Mouse (Mus musculus): ENCODE measurements around the gene Icam4.
A peak's percentile ranks its signal among the peaks of the same experiment; 100 is the strongest.

Gene Icam4

DNA sequence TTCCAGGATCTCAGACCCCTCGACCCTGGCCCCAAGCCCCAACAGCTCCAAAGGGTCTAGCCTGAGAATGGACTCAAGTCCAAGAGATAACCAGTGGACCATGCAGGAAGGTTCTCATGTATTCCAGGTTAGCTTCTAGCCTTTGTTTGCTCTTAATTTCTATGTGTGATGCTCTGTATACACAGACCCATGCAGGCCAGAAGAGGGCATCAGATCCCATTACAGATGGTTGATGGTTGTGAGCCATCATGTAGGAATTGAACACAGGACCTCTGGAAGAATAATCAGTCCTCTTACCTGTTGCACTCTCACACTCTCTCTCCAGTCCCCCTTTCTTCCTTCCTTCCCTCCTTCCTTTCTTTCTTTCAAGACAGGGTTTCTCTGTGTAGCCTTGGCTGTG is 16.8 kb upstream of the Icam4 start:
- no peak for DNase-seq

DNA sequence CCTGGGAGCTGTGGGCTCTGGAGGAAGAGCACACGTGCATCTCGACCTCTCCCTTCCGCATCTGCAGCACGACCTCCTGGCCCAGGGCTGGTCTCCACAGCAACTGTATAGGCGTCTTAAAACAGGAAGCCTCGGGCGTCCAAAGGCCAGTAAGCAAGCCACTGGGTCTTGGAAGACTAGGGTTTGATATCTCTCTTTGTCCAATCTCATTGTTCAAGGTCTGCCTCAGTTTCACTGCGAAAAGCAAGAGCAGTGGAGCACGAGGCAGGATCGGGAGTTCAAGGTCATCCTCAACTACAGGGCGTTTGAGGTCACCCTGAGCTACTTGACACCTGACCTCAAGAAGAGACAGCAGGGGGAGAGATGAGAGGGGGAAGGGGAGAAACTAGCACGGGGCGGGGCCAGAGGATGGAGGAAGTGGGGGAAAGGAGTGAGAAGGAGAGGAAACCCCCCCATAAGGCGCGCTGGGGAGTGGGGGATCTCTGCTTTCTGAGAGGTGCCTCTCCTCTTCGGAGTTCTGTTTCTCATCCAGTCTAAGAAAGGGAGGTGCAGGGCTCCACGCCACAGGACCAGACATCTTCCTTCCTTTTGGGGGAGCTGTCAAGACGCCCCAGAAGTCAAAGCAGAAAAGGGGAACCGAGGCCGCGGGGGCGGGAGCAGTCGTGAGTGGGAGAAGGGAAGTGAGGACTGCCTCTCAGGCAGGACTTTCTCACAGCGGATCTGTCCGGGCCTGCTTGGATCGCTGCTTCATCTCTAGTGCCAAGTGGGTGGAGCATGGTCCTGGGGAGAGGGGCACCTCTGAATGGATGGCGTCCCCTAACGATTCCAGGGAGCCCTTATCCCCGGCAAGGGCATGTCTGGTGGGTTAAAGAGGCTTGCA is 14.2 kb upstream of the Icam4 start:
- peak; percentile 99 for DNase-seq

DNA sequence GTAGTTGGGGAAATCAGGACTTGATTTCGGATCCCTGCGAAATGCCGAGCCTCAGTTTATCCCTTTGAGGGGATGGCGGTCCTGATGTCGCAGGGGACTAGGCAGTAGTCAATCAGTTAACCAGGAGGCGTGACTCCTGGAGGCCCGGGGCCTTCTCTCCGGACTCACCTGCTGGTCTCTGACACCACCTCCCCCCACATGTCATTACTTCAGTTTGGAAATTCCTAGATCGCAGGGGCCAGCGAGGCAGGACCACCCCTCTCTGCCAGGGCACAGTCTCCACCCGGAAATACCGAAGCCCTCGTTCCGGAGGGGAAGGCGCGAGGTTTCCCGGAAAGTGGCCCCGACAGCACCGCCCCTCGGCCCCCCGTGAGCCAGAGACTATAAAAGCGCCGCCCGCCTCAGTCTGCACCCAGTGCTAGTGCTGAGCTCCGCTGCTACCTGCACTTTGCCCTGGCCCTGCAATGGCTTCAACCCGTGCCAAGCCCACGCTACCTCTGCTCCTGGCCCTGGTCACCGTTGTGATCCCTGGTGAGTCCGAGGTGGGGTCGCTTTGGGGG is 13.5 kb upstream of the Icam4 start, which contains the start of gene Icam1:
Icam1 (plus strand) TSS at position 415 of the 560 bp plus-strand sequence.
- peak; percentile 99 for DNase-seq

DNA sequence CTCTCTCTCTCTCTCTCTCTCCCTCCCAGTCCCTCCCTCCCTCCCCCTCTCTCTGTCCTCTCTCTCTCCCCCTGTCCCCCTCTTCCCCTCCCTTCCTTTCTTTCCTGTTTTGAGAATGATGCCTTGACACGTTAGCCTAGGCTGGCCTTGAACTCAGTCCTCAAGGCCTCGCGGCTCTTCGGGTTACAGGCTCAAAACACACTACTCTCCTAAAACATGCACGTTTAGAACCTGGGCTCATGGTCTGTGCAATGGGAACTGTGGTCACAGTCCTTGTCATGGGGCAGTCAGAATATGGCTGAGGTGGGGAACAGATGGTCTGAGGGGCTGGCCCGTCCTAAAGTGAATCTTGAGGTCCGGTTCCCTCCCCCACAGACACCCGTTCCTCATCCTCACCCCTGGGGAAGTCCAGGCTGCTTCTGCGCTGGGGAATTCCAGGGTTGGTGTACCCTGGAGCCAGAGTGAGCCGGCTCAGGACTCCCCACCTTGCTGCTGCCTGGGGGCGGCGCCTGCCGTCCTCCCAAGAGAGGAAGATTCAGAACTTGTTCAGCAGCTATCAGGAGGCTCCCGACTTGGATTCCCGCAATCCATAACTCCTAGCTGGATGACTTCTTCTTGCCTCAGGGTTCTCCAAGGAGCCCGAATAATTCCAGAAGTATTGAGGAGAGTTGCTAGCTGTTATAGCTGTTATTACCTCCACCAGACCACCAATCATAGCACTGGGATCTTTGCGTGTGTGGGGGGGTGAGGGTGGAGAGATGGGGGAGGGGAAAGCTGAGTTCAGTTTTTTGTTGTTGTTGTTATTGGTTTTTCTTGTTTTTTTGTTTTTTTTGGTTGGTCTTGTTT is 12.6 kb upstream of the Icam4 start:
- DNase-seq: peak; percentile 95

DNA sequence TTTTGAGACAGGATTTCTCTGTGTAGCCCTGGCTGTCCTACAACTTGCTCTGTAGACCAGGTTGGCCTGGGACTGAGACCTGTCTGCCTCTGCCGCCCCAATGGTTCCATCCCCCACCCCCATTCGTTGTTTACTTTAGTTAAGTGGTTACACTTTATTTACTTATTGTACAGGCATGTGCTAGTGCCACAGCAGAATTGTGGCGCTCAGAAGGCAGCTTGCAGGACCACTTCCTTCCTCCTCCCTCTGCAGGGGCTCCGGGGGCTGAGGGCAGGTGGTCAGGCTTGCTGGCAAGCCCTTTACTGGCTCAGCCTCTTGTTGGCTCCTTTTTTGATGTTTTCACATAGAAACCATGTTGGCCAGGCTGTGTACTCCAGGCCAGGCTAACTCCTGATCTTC is 12.0 kb upstream of the Icam4 start:
- DNase-seq: no peak

DNA sequence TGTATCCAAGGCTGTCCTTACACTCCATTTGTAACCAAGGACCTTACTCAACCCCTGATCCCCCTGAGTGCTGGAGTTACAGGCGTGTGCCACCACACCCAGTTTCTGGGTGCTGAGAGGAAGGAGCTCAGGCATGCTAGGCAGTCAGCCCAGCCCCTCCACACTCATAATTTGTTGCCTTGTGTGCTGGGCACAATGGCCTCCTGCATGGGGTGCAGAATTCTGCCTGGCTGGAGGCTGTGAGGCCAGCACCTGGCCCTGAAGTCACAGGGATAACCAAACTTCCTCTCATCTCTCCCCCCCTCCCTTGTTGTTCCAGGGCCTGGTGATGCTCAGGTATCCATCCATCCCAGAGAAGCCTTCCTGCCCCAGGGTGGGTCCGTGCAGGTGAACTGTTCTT is 10.6 kb upstream of the Icam4 start:
- DNase-seq: peak; percentile 92

DNA sequence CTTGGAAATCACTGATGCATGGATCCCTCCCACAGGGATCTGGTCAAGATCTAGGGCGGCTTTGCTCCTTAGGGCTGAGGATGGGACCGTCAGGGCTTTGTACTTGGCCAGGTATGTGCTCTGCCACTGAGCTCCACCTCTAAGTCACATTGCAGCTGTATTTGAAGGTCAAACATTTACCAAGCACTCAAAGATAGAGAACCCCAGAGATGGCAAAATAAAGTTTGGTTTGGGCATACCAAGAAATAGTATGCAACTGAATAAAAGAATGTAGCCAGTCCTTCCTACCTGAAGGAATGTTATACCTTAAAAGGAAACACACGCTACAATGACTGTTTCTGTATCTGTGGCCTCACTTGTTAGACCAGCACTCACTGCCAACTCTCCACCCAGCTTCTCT is 7.8 kb upstream of the Icam4 start:
- no peak for DNase-seq

DNA sequence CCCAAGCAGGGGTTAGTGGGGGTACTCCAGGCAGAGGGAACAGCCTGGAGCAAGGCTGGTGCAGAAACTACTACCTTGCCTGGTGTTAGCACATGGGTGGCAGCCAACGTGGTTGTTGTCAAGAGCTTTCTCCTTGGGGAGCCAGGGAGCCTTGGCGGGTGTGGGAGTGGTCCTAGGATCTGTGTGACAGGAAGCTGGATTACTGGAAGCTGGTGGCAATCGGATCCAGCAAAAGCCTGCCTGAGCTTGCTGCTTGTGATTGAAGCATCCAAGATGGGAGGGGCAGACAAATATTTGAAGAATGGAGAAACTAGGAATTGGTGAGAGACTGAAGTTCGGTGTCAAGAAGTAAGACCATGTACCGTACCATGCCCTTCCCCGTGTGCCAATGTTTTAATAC is 6.9 kb upstream of the Icam4 start:
- DNase-seq: no peak

DNA sequence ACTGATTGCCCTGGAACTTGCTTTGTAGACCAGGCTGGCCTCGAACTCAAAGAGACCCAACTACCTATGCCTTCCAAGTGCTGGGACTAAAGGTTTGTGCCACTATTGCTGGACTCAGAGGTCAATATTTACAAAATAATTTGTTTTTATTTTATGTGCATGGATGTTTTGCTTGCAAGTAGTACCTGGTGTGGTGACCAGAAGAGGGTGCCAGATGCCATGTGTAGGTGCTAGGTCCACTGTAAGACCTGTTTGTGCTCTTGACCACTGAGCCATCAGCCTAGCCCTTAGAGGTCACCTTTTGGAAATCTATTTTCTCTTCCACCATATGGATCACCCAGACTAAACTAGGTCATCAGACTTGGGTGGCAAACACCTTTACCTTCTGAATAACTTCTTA is 6.4 kb upstream of the Icam4 start:
- no peak for DNase-seq

DNA sequence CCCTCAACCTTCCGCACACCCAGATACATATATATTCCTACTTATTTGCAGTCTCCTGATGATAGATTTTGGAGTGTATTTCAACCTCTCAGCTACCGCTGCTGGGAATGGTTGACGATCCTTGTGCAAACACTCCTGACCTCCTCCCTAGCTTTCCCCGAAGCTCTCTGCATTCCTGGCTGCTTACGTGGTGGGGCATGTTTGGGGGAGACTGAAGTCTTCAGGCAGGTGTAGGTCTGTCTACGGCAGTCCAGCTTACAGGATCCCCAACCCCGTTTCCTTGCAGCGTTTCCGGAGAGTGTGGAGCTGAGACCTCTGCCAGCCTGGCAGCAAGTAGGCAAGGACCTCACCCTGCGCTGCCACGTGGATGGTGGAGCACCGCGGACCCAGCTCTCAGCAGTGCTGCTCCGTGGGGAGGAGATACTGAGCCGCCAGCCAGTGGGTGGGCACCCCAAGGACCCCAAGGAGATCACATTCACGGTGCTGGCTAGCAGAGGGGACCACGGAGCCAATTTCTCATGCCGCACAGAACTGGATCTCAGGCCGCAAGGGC is 3.8 kb upstream of the Icam4 start:
- DNase-seq: peak; percentile 90

DNA sequence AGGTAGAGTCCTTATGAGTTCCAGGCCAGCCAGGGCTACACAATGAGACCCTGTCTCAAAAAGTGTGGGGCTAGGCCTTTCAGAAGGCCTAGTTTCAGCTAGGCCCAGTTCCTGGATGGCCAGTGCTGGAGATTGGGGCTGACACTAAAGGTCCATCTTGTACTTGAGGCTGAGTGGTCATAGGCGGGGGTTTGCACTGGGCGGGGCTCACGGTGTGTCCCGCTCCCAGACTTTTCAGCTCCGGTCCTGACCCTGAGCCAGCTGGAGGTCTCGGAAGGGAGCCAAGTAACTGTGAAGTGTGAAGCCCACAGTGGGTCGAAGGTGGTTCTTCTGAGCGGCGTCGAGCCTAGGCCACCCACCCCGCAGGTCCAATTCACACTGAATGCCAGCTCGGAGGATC is 2.3 kb upstream of the Icam4 start:
- DNase-seq: peak; percentile 91

DNA sequence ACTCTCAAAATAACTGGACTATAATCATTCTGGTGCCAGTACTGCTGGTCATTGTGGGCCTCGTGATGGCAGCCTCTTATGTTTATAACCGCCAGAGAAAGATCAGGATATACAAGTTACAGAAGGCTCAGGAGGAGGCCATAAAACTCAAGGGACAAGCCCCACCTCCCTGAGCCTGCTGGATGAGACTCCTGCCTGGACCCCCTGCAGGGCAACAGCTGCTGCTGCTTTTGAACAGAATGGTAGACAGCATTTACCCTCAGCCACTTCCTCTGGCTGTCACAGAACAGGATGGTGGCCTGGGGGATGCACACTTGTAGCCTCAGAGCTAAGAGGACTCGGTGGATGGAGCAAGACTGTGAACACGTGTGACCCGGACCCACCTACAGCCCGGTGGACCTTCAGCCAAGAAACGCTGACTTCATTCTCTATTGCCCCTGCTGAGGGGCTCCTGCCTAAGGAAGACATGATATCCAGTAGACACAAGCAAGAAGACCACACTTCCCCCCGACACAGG is 1.3 kb upstream of the Icam4 start:
- DNase-seq: peak; percentile 91

DNA sequence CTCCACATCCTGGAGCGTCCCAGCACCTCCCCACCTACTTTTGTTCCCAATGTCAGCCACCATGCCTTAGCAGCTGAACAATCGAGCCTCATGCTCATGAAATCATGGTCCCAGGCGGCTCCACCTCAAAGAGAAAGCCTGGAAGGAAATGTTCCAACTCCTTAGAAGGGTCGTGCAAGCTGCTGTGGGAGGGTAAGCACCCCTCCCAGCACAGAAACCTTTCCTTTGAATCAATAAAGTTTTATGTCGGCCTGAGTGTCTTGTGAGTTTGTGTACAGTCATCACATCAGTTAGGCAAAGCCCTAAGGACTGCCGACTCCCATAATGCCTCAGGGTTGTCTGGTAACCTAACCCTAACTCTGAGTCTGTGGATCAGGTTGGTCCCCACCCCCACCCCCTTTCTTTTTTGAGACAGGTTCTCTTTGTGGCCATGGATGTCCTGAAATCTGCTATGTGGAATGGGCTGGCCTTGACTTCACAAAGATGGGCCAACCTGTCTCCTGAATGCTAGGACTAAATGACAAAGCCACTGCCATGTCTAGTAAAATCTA is 538 bp upstream of the Icam4 start:
- DNase-seq: peak; percentile 89

DNA sequence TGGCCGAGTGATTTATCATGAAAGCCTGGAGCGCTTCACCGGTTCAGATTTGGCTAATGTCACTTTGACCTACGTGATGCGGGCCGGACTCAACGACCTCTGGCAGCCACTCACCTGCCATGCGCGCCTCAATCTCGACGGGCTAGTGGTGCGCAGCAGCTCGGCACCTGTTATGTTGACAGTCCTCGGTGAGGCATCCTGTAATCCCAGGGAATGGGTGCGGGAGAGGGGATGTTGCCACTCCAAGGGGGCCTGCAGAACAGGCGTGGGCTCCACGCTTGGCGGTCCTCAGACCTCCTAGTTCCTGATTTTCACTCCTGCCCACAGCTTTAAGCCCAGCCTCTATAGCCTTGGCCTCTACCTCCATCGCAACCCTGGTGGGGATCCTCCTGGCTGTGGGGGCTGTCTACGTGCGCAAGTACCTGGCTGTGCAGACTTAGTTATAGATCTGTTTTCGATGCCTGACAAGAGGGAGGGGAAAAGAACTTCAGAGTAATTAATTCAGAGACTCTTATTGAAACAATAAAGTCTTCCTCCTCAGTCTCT is 955 bp downstream of the Icam4 start:
- peak; percentile 95 for DNase-seq

DNA sequence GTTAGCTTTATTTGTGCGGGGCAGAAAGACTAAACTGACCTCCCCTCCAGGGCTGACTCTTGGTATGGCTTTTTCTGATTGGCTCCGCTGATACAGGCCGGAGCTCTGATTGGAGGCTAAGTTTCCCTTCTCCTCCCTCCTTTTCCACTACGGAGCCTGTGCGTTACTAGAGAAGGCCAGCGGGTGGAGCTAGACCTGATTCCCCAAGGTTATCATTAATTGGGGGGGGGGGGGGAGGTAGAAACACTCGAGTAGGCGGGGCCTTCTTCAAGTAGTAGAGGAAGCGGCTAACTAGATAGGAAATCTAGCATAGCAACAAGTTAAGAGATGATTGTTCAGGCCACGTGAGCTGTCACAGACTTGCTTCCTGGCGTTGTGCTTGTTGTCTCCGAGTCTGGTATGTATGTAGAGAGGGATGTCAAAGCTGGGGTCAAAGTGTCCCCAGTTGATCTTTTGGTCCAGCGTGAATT is 1.6 kb downstream of the Icam4 start:
- peak; percentile 99 for DNase-seq

DNA sequence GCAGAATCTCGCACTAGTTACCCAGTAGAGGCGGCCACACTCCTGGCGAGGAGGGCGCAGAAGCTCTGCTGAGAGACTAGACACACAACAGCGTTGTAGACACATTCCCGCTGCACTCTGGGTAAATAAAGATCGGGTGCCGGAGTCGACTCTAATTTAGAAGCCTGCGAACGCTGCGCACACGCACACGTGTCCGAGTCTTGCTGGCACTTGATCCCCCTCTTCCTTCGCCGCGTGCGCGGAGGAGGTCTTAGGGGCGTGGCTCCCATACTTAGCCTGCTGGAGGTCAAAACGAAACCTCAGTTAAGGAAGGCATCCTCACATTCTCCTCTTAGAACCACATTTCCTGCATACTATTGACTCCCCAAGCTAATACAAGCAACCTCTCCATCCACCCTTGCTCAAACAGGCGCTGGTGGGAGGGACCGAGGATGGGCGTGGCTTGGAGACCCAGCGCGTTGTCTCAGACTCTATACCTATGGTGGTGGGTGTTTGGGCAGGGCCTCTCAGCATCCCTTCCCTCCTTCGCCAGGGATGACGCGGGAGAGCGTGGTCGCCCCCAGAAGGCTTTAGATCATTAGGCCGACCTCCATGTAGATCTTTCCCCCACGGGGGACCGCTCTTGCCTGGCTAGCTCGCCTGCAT is 2.2 kb downstream of the Icam4 start:
- DNase-seq: peak; percentile 98

DNA sequence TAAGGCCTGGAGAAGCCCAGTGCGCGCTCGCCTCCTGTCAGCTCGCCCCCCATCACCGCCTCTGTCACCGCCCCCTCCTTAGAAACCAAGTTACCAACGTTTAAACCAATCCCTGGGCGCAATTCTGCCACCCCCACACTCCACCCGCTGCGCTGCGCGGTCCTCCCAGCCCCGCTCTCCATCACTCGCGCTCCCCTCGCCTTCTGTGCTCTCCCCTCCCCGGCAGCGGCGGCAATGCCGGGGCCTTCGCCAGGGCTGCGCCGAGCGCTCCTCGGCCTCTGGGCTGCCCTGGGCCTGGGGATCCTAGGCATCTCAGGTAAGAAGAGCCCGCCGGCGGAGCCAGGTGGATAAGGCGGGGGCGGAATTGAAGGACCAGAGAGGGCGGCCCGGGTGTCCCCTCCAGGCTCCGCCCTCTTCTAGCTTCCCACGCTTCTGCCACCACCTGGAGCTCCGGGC is 2.8 kb downstream of the Icam4 start, which contains the start of gene Icam5:
Icam5 (plus strand) TSS at position 178 of the 456 bp plus-strand sequence.
- DNase-seq: peak; percentile 96

DNA sequence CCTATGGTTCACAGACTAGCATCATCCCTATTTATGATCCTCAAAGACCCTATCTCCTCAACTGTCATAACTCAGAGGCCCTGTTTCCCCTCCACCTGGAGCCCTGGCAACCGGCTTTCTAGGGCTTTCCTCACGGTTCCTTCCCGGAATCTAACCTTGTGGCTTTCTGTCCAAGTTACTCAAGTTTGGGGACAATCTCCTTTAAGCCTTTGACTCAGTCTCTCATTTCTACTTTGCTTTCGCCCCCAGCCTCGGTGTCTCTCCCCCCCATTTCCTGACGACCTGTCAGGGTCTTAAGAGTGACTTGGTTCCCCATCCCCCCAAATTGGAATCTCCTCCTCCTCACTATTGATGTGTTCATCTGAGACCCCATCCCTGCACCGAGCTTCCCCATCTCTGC is 3.3 kb downstream of the Icam4 start:
- peak; percentile 89 for DNase-seq

DNA sequence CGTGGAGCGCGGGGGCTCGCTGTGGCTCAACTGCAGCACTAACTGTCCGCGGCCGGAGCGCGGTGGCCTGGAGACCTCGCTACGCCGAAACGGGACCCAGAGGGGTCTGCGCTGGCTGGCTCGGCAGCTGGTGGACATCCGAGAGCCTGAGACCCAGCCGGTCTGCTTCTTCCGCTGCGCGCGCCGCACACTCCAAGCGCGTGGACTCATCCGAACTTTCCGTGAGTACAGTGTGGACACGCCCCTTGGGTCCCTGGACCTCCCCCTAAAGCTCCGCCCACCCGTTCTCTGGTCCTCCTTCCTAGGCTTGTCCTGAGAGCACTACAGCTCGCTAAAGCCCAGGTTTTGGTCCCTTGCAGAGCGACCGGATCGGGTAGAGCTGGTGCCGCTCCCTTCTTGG is 4.0 kb downstream of the Icam4 start:
- DNase-seq: peak; percentile 99

DNA sequence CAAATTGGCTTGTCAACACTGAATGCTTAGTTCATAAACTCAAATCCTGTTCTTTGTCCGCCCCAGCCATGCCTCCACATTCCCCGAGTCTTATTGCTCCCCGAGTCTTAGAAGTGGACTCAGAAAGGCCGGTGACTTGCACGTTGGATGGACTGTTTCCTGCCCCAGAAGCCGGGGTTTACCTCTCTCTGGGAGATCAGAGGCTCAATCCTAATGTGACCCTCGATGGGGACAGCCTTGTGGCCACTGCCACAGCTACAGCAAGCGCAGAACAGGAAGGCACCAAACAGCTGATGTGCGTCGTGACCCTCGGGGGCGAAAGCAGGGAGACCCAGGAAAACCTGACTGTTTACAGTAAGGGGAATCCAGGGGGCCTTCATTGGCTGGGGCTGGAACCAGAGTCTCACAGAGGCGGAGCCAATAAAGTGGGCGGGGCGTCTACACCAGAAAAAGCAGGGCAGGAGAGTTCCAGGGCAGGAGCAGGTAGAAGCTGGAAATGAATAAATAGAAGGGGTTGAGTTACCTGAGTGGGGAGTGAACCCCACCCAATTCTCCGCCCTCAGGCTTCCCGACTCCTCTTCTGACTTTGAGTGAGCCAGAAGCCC is 5.4 kb downstream of the Icam4 start:
- DNase-seq: peak; percentile 89

DNA sequence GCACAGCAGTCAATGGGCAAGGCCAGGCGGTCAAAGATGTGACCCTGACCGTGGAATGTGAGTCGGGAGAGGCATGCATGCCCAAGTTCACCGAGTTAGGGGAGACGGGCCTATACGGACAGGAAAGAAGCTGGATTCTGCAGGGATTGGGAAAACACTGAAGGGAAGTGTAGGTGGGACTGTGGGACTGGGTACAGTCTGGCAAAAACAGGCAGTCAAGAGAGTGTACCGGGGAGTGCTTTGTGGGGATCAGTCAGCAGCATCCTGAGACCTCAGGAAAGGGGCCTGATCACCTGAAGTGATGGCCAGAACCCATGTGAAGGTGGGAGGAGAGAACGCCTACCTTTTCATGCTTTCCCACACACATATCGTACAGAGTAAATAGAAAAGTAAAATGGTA is 6.4 kb downstream of the Icam4 start:
- DNase-seq: peak; percentile 77

Data from heart, adult 11 months (tissue).